Mouse (Mus musculus) brown adipose tissue, adult 24 weeks (tissue): Measurements from ENCODE around the gene Aco2. TPM values are rescaled to one million over a fixed set of nuclear protein-coding genes. Genes with fewer than 3 reads are reported as not detected.

Experiments
- H3K27ac ChIP-seq: fragments of 200-500 bp; replicated peaks from 2 replicates; pipeline ENCODE4 v1.5.1; 2012; ENCODE audit warnings: low read depth, mild to moderate bottlenecking, low read length
- H3K4me1 ChIP-seq: fragments of 200-500 bp; 2 replicates; pipeline ENCODE4 v1.6.1; 2012; ENCODE audit warnings: low read length, mixed read lengths; ENCODE audit not compliant: control insufficient read depth, insufficient read depth, insufficient read length
- H3K4me3 ChIP-seq: fragments of 200-500 bp; 2 replicates; pipeline ENCODE4 v1.5.1; 2012; ENCODE audit warnings: low read depth, mild to moderate bottlenecking, low read length, moderate library complexity; ENCODE audit not compliant: insufficient read depth
- polyA plus RNA-seq: library from polyadenylated mRNA; stranded (reverse); fragments of >200 nt; gene quantifications from 2 replicates; pipeline ENCODE4 v1.2.4, GENCODE M21; 2012; ENCODE audit not compliant: missing spikeins, insufficient read depth, insufficient read length

Gene Aco2
- polyA plus RNA-seq, 1 experiment = 3,633 TPM

DNA sequence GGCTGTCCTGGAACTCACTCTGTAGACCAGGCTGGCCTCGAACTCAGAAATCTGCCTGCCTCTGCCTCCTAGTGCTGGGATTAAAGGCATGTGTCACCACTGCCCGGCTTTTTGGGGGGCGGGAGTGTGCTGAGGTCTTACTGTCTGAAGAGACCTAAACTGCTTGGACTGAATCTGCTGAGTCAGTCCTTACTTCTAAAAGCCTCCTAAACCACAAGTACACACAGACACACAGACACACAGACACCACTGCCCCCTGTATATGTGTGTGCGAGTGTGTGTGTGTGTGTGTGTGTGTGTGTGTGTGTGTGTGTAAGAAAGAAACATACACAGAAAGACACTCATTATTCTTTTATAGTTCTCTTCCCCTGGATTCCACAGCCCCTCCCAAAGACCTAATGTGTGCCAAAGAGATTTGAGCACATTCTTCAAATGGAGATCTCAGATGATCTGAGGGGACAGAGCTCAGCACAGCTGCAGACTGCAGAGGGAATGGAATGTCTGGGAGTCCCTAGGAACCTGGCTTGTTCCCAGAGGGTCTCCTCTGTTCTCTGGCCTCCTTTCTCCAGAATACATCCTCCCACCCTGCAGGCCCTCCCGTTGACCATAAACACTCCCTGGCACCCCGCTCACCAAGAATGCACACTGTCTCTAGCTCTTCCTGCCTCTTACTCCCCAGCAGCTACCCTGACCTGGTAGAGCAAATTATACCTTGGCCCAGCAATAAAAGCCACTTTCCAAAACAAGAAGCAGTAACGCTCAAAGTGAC is 63.9 kb downstream of the Aco2 start:
- no peak overlapping the region for H3K4me3 ChIP-seq
- H3K27ac ChIP-seq = no peak overlapping the region

DNA sequence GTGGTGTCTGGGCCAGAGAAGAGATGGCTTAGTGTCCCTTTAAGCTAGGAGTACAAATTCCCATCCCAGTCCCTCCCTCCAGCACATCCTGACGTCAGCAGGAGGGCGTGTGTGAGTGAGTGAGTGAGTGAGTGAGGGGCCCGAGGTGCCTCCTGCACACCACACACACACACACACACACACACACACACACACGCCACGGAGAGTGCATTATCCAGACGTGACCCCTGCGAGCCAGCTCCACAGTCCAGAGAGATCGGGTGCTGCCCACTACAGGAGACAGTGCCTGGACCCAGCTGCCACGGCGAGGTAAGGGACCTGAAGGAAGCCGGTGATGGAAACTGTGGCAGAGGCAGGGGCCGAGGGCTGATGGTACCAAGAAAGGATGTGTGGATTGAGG is 64.6 kb downstream of the Aco2 start, which contains the start of gene Csdc2:
Csdc2 (plus strand) TSS at position 81 of the 400 bp plus-strand sequence.
- no peaks in the 10 kb centered on the region for H3K4me1 ChIP-seq
- no peak within 1 kb of the TSS for H3K27ac ChIP-seq
- H3K4me3 ChIP-seq = peak within 1 kb of the TSS; percentile 24; the same call in 1 of the 2 replicates

More for the DNA sequence above, 63.9 kb downstream of the Aco2 start:
- no peaks in the 10 kb centered on the region for H3K4me1 ChIP-seq

DNA sequence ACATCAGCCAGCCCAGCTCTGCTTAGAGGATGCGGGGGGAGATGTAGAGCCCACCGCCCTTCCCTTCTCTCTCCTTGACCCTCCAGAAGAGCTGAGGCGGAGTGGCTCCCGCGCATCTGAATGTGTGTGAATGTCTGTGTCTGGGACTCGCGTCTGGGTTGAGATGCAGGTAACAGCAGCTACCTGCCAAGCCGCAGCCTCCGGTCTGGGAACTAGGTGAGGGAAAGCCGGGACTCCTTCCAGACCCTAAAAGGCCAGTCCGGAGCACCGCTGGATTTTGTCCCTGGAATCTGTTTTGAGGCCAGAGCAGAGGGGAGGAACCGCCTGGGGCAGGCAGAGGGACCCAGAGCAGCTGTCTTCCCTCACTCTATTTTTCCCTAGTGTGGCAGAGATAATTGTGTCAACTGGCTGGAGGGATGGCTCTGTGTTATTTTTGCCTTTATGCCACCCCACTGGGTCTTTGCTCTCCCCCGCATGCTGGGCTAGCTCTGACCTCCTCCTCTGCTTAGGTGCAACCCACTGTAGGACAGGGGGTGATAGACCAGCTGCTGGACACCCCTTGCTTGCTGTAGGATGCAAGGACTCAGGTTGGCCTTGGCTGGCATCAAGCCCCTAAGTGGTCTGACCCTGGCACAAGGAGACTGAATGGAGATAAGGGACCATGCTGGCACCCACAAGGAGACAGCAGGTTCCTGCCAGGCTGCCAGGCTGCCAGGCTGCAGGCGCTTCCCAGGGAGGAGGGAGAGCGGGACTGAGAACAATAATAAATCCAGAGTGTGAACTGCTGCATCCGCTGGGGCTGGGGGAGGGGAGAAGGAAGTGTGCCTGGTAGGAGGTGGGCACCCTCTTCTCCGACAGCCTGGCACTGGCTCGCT is 65.2 kb downstream of the Aco2 start:
- no peak overlapping the region for H3K4me3 ChIP-seq
- no peak overlapping the region for H3K27ac ChIP-seq
- H3K4me1 ChIP-seq = no peaks in the 10 kb centered on the region

DNA sequence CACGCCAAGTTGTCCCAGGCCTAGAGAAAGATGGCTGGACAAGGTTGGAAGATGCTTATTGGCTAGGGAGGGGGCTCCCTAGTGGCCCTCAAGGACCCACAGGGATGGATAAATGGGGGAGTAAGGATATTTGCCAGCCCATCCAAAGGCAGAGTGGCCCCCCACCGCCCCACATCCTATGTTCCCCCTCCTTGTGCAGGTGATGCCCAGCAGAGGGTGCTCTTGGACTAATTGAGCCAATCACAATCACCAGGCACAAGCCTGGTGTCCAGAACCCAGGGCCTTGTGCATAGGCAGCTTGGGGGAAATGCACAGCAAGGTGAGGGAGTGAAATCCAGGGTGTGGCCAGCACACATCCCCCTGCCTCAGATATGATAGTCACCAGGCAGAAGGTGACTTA is 66.1 kb downstream of the Aco2 start:
- Histone ChIP-seq H3K27ac (no peak overlapping the region), H3K4me3 (no peak overlapping the region), H3K4me1 (no peaks in the 10 kb centered on the region)

DNA sequence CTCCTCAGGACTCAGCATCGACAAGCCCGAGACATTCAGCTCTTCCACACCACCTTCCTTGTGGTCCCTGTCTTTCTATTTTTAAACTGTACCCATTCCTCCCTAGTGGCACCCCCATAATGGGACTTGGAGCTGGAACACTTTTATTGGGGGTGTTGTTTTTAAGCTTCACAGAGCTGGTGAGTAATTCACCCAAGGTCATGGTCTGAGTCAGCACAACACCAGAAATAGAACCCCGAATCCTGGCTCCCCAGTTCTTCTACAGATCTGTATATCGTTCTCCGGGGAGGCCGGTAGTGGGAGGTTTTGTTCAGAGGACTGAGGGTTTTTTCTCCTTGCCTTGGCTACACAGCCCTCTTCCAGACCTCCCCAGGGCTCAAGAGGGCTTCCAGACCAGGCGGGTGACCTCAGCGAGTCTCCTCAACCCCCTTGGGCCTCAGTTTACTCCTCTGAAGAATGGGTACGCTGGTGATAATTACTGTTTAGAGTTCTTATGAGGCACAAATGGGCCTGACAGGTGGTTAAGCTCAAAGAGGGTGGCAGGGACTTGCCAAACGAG is 67.1 kb downstream of the Aco2 start:
- Histone ChIP-seq H3K4me3 (no peak overlapping the region), H3K27ac (no peak overlapping the region), H3K4me1 (no peaks in the 10 kb centered on the region)

DNA sequence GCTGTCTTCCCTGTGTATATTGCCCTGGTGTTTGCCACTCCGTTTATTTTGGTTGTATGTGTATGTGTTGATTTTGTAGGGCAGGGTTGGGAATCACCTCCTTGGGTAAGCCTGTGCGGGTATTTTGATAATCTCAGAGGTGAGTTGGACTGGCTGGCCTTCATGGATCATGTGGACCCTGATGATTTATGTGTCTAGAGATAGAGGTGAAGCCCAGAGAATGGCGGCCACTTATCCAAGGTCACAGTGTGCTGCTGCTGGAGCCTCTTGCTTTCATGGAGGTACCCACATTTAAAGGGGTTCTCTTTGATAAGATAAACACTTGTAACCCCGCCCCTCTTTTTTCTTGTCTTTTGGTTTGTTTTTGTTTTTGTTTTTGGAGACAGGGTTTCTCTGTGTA is 67.7 kb downstream of the Aco2 start:
- no peak overlapping the region for H3K4me3 ChIP-seq
- no peak overlapping the region for H3K27ac ChIP-seq
- no peaks in the 10 kb centered on the region for H3K4me1 ChIP-seq

DNA sequence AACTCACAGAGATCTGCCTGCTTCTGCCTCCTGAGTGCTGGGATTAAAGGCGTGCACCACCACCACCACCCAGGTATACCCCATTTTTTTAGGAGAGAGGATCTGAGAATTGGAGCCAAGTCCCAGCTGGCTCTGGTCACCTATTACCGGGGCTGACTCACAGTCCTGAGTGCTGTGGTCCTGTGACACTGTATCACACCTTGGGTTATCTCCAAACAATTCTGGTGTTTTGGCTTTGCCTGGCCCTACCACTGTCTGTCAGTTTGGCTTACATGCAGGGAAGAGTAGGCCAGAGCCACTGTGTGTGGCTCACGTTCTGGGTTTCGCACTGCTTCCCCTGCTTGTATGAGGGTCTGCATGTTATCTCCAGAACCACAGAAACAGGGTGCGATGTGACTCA is 68.1 kb downstream of the Aco2 start:
- Histone ChIP-seq H3K27ac (no peak overlapping the region), H3K4me1 (no peaks in the 10 kb centered on the region), H3K4me3 (no peak overlapping the region)

DNA sequence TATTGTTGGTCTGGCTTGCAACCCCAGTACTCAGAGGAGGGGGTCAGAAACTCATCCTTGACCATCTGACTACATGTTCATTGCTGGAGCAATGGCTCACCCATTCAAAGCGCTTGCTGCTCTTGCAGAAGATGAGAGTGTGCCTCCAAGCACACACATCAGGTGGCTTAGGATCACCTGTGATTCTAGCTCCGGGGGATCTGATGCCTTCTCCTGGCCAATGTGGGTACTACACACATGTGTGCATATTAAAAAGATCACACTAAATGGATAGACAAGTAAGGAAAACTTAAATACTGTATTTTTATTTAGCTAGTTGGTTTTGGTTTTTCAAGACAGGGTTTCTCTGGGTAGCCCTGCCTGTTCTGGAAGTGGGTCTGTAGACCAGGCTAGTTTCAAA is 68.9 kb downstream of the Aco2 start:
- no peaks in the 10 kb centered on the region for H3K4me1 ChIP-seq
- no peak overlapping the region for H3K27ac ChIP-seq
- no peak overlapping the region for H3K4me3 ChIP-seq

DNA sequence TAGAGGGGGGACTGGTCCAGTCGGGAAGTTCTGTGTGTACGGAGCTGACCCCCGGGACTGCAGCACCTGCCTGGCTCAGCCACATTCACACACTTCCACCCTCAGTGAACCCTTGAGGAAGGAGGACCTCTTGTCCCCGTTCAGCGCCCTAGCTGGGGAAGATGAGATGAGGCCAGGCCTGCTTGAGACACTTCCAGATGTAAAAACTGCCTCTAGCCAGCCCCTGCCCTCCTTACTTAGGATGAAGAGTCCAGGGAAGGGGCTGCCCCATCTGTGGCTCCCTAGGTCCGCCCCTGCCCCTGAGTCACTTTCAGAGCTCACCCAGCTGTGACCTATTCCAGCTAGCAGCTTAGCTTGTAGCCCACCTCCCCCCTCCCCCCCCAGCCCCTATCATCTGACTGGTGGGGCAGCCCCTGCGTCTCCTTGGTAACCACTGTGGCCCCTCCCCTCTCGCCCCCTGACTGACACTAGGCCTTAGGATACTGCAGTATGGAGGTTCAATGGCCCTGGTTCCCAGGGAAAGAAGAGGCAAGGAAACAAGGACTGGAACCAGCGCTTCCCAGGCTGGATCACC is 71.2 kb downstream of the Aco2 start:
- H3K4me3 ChIP-seq = no peak overlapping the region
- H3K27ac ChIP-seq = no peak overlapping the region
- no peaks in the 10 kb centered on the region for H3K4me1 ChIP-seq

DNA sequence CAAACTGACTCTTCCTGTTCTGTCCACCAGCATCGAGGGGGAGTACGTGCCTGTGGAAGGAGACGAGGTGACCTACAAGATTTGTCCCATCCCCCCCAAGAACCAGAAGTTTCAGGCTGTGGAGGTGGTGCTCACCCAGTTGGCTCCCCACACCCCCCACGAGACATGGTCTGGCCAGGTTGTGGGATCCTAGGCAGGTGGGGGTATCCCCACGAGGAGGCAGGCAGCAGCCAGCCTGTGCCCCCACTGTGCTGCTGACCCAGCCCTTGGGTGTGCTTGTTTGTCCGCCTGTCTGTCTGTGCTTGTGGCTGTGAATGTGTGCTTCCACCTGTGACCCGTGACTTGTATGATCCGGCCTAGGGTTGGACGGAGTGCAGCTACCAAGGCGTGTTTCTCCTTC is 77.0 kb downstream of the Aco2 start:
- Histone ChIP-seq H3K4me3 (no peak overlapping the region), H3K27ac (no peak overlapping the region)

DNA sequence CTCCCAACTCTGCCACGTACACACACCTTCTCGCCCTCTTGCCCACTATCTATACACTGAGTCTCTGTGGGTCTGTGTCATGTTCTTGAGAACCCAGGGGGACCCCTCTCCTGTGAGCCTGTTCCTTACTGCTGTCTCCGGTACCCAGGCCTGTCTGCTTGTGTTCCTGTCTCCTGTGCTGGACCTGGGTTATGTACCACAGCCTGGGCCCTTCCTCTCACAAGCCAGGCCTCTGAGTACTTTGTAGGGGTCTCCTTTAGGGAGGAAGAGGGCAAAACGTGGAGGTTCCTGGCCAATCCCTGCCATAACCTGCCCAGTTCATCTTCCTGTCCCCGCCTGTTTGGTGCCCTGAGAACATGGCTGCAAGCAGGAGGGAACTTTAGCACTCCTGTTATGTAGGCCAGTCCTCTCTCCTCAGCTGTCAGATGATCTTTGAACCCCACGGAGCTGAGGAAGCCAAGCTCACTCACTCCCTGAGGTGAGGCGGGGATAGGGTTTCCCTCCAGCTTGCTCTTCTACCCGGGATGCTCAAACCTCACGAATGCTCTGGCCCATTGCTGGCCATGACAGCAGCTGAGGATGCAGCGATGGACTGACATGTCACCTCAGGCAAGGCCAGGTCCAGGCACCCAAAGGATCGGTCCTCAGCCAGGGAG is 77.5 kb downstream of the Aco2 start:
- H3K27ac ChIP-seq = no peak overlapping the region

More for the DNA sequence above, 77.0 kb downstream of the Aco2 start:
- no peaks in the 10 kb centered on the region for H3K4me1 ChIP-seq

DNA sequence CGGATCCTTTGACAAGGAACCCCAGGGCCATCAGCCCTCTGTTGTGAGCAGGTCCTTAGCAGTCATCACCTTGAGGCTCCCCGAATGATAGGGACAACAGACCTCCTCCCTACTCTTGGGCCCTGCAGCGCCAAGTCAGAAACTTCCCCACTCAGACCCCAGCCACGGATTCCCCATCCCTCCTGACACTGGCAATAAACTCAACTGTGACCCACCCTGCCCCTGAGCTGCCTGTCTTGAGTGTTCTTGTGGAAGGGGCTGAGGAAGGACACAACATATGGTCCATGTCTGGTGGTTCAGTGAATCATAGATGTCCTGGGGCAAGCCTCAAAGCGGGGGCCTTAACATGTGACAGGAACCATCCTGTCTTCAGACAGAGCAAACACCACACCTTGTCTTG is 78.6 kb downstream of the Aco2 start:
- Histone ChIP-seq H3K27ac (no peak overlapping the region), H3K4me3 (no peak overlapping the region), H3K4me1 (no peaks in the 10 kb centered on the region)

More for the DNA sequence above, 77.5 kb downstream of the Aco2 start:
- Histone ChIP-seq H3K4me1 (no peaks in the 10 kb centered on the region), H3K4me3 (no peak overlapping the region)

DNA sequence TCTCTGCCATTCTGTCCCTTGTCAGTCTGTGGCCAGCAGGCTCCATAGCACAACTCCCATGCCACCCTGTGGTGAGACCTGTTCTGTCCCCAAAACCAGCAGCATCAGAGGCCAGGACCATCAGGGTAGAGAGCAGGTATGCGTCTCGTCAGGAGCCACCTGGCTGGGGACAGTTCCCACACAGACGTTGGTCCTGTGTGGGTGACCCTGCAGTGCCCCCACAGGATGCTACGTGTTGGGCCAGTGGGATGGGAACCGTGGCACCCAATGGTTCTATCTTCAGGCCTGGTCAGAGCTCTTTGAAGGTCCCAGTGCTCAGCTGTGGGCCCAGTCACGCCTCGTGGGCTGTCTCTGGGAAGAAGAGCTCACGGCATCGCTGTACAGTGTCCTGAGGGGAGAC is 79.0 kb downstream of the Aco2 start:
- Histone ChIP-seq H3K4me1 (no peaks in the 10 kb centered on the region), H3K27ac (no peak overlapping the region), H3K4me3 (no peak overlapping the region)

DNA sequence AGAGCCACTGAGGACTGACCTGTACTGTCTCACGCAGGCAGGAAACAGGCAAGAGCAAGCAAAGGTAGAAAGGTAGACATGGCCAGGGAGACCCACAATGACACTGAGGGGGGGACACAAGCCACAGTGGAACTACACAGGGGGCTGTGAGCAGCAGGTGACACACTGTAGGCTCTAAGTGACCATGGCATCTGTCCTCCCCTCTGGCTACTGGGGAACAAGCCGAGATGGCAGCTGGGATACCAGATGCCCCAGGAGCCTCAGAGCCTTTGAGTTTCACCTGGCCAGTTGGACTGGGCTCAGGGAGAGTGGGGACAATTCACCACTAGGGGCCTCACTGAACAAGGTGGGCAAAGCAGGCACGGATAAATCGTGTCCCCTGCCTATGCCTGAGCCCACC is 80.2 kb downstream of the Aco2 start:
- Histone ChIP-seq H3K27ac (no peak overlapping the region), H3K4me1 (no peaks in the 10 kb centered on the region), H3K4me3 (no peak overlapping the region)

DNA sequence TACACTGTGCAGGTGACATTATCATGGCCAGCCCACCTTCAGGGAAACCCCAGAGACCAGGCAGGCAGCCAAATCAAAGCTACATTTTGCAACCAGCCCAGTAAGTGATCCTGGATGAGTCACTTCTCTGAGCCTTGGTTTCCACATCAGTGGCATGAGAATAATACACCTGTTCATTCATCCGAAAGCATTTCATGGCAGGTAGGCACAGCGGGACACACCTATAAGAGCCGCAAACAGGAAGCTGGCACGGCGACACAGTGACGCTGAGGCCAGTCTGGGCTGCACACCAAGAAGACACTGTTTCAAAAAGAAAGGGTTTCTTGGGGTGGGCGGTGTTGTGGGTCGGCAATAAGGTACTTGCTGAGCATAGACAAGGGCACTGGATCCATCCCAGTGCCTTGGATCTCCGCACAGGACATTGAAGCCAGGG is 82.1 kb downstream of the Aco2 start:
- Histone ChIP-seq H3K4me1 (no peaks in the 10 kb centered on the region), H3K27ac (no peak overlapping the region), H3K4me3 (no peak overlapping the region)
